Mouse (Mus musculus) midbrain, embryonic 14.5 days (tissue): ENCODE results near the gene Mogat1. TPM values are rescaled to one million over a fixed set of nuclear protein-coding genes. Genes with fewer than 3 reads are reported as not detected.
"Not testable (repeated sequence)": the region's sequence is repeated elsewhere in the genome, so short reads cannot be mapped to it uniquely, and the experiment has no call there.

Source experiments
- ATAC-seq: fragments of 200-750 bp; cut with Nextera tagmentation; 2 replicates; pipeline ENCODE4 v1.8.0; 2017; ENCODE audit warnings: moderate number of reproducible peaks, moderate library complexity; ENCODE audit not compliant: low FRiP score, low TSS enrichment
- DNase-seq: peaks from one replicate; pipeline ENCODE4 v3.0.0-alpha.2; 2015
- H3K27ac ChIP-seq: fragments of 300-500 bp; sonication (generic); replicated peaks from 2 replicates; pipeline ENCODE4 v1.5.1; 2014; ENCODE audit warnings: mild to moderate bottlenecking, low read depth, low read length, moderate library complexity
- H3K27me3 ChIP-seq: fragments of 300-500 bp; sonication (generic); 2 replicates; pipeline ENCODE4 v1.6.1; 2014; ENCODE audit warnings: low read length, control low read depth, mixed read lengths; ENCODE audit not compliant: control insufficient read depth, insufficient read depth
- H3K36me3 ChIP-seq: fragments of 300-500 bp; sonication (generic); 2 replicates; pipeline ENCODE4 v1.6.1; 2014; ENCODE audit warnings: low read length, control low read depth; ENCODE audit not compliant: control insufficient read depth, insufficient read depth
- H3K4me1 ChIP-seq: fragments of 300-500 bp; sonication (generic); 2 replicates; pipeline ENCODE4 v1.6.1; 2014; ENCODE audit warnings: mild to moderate bottlenecking, antibody characterized with exemption, low read length, control low read depth; ENCODE audit not compliant: control insufficient read depth, insufficient read depth
- H3K4me2 ChIP-seq: fragments of 300-500 bp; sonication (generic); 2 replicates; pipeline ENCODE4 v1.6.1; 2014; ENCODE audit warnings: mild to moderate bottlenecking, low read length, moderate library complexity
- H3K4me3 ChIP-seq: fragments of 300-500 bp; sonication (generic); replicated peaks from 2 replicates; pipeline ENCODE4 v1.5.1; 2014; ENCODE audit warnings: low read depth, low read length
- H3K9ac ChIP-seq: fragments of 300-500 bp; sonication (generic); replicated peaks from 2 replicates; pipeline ENCODE4 v1.6.1; 2014; ENCODE audit warnings: mild to moderate bottlenecking, low read length, moderate library complexity
- H3K9me3 ChIP-seq: fragments of 300-500 bp; sonication (generic); 2 replicates; pipeline ENCODE4 v1.6.1; 2016; ENCODE audit warnings: low read length, control low read depth, mixed read lengths; ENCODE audit not compliant: control insufficient read depth
- WGBS: fragments of 180-500 bp; shearing (Covaris S2); extraction: QIAGEN DNeasy Blood & Tissue Kit; methylation state at CpG from one replicate; pipeline ENCODE4 v1.1.7; 2014; 5-methylcytosine and 5-hydroxymethylcytosine counted together
- polyA plus RNA-seq: library from polyadenylated mRNA; unstranded; fragments of >200 nt; fragmentation: Nextera tagmentation; extraction: Ambion mirVana; gene quantifications from 2 replicates; pipeline ENCODE4 v1.2.1, GENCODE M21; 2014

The Mogat1 gene
- polyA plus RNA-seq, 1 experiment from 2014 or later: 0.72 TPM

DNA sequence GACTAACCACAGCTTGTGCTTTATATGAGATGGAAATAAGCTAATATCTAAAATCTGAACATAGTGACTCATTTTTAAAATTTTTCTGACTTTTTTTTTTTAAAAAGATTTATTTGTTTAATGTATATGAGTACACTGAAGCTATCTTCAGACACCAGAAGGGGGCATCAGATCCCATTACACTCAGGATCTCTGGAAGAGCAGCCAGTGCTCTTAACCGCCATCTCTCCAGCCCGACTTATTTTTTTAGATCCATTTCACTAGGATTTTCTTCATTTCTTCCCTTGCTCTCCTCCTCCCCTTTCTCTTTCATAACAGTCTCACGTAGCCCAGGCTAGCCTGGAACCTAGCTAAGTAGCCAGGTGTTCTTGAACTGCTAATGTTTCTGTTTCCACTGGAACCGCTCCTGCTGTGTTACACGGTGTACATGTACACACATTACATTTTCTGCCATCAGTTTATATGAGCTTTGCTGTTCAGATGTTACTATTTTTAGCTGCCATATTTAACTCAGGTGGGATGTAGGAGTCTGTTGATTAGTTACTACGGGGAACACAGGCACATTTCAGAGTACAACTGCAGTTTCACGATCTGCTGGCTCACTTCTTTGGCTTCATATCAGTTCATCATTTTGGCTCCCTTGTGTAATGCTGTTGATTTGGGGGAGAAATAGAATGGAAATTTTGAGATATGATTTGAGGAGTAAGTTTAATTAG is 19.9 kb downstream of the Mogat1 start:
- 86% methylated on average over 7 of the region's 7 CpGs for WGBS
- Histone ChIP-seq H3K36me3 (no peaks in the 10 kb centered on the region), H3K27ac (no peak overlapping the region), H3K4me3 (no peak overlapping the region), H3K27me3 (no peaks in the 10 kb centered on the region), H3K4me2 (no peak overlapping the region), H3K9me3 (no peaks in the 10 kb centered on the region), H3K9ac (no peak overlapping the region), H3K4me1 (no peaks in the 10 kb centered on the region)
- no peak for ATAC-seq
- DNase-seq: no peak

DNA sequence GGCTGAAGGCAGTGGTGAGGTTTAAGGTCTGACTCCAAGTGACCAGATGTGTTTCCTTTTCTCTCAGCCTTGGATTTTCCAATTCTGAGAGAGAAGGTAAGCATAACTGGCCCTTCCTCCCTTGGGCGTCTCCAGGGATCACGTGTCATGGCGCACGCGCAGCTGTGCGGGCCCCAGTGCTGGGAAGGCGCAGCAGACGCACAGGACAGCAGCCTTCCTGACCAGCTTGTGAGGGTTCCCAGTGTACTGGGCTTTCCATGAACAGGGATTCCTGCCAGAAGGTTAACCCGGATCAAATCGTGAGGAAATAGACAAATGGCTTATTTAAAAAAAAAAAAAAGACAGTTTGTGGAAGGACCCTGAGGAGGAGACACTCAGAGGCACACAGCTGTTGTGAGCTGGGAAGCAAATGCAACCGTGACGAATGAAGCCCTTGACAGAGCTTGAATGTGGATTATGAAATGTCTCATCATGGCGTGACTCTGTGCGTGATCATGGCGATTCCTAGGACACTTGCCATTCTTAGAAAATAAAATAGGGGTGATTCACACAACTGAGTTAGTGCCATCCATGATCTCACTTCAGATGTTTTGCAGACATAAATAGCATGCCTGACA is 21.5 kb downstream of the Mogat1 start:
- Histone ChIP-seq H3K27me3 (no peaks in the 10 kb centered on the region), H3K9ac (no peak overlapping the region), H3K4me1 (no peaks in the 10 kb centered on the region), H3K4me2 (no peak overlapping the region), H3K36me3 (no peaks in the 10 kb centered on the region), H3K9me3 (no peaks in the 10 kb centered on the region), H3K27ac (no peak overlapping the region), H3K4me3 (no peak overlapping the region)
- DNase-seq (no peak), ATAC-seq (no peak)
- 76% methylated on average over 15 of the region's 15 CpGs for WGBS

- Histone ChIP-seq H3K27ac (no peak overlapping the region), H3K4me2 (no peak overlapping the region), H3K4me3 (no peak overlapping the region), H3K27me3 (no peaks in the 10 kb centered on the region), H3K36me3 (no peaks in the 10 kb centered on the region), H3K4me1 (no peaks in the 10 kb centered on the region; the same call in 1 of the 2 replicates), H3K9me3 (no peaks in the 10 kb centered on the region), H3K9ac (no peak overlapping the region)
- 93% methylated on average over 9 of the region's 9 CpGs for WGBS
- ATAC-seq: no peak
- DNase-seq: no peak
These were observed 23.8 kb downstream of the Mogat1 start for GRCm38 (mm10) chr1:78534428-78535150.

DNA sequence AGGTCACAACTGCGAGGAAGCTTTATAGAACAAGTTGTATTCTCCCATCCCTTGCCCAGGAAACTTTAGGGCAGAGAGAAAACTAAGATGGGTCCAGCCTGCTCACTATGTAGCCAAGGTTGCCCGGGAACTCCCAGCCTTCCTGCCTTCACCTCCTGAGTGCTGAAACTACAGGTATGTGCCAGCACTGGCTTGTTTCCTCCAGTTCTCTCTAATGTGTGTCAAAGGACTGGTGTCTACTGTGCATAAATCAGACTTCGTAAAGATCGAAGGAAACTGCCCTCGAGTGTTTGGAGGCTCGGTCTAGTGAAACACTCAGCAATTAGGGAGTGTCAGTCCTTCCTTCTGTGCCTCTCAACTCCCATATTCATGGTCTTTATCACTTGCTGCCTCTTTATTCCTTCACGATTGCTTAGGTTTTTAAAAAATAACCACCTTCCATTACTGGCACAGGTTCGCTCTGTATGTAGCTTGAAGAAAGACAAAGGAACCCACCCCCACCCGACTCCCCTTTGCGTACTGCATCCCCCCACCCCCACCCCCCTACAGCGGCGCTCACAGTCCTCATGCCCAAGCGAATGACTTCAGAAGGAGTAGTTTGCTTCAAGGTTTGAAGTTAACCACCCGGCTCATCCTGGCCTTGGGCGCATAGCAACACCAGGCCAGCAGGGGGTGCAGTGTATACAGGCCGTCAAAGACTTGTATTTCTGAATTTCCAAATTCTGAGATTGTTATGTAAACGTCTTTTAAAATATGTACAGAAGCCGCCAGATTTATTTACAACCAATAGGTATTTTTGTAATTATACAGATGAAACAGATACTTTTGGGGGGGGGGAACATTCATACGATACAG is 25.7 kb downstream of the Mogat1 start:
- Histone ChIP-seq H3K4me1 (no peaks in the 10 kb centered on the region; the same call in 1 of the 2 replicates), H3K27ac (no peak overlapping the region), H3K9ac (no peak overlapping the region), H3K27me3 (no peaks in the 10 kb centered on the region), H3K4me3 (peak overlapping the region; percentile 27; the same call in 1 of the 2 replicates), H3K36me3 (no peaks in the 10 kb centered on the region), H3K4me2 (peak overlapping the region; percentile 59), H3K9me3 (no peaks in the 10 kb centered on the region)
- DNase-seq: peak; percentile 89
- 35% methylated on average over 19 of the region's 19 CpGs for WGBS
- ATAC-seq: peak; percentile 62; the same call in 1 of the 2 replicates

- ATAC-seq: peak; percentile 85
- Histone ChIP-seq H3K4me3 (peak overlapping the region; percentile 27), H3K27ac (peak overlapping the region; percentile 60), H3K9ac (peak overlapping the region; percentile 39; the same call in 1 of the 2 replicates), H3K36me3 (no peaks in the 10 kb centered on the region), H3K4me1 (no peaks in the 10 kb centered on the region; the same call in 1 of the 2 replicates), H3K27me3 (no peaks in the 10 kb centered on the region), H3K4me2 (peak overlapping the region; percentile 59), H3K9me3 (no peaks in the 10 kb centered on the region)
- 9% methylated on average over 16 of the region's 16 CpGs for WGBS
- DNase-seq: peak; percentile 77
These were observed 26.8 kb downstream of the Mogat1 start for GRCm38 (mm10) chr1:78537494-78538010.

DNA sequence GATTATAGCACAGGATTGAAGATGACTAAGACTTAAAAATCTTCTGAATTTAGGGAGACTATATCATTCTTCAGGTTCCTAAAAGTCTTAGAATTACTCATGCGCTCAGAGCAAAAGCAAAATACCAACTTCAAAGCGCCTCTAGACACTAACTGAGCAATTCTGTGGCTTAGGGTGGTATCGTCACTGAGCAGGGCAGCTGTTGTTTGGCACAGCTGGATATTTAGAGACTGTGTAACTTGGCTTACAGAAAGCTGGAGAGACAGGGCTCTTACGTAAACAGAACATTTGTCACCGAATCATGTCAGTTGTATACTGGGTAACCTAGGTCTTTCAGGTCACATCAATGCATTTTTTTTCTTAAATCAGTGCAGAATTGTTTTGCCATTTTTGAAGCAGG is 27.6 kb downstream of the Mogat1 start:
- Histone ChIP-seq H3K36me3 (no peaks in the 10 kb centered on the region), H3K27ac (no peak overlapping the region), H3K4me3 (no peak overlapping the region), H3K4me1 (no peaks in the 10 kb centered on the region; the same call in 1 of the 2 replicates), H3K9ac (no peak overlapping the region), H3K9me3 (no peaks in the 10 kb centered on the region), H3K27me3 (no peaks in the 10 kb centered on the region), H3K4me2 (peak overlapping the region; percentile 59)
- ATAC-seq (no peak), DNase-seq (peak; percentile 18)
- 51% methylated on average over 5 of the region's 5 CpGs for WGBS

DNA sequence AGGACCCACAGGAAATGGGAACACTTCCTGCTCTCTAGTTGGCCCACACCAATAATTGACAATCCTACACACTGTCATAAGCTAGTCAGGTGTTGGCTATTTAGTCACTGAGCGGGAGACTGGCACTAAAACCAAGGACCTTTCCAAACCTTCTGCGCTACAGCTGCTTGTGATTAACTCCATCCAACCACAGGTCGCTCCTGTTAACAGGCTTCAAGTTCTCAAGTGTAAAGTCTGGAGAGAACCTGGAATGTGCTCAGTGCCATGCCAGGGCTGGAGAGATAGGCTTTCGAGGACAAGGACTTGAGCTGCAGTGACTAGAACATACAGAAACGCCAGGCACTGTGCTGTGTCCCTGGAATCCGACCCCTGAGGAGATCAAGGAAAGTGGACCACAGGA is 28.4 kb downstream of the Mogat1 start:
- DNase-seq: no peak
- Histone ChIP-seq H3K27ac (no peak overlapping the region), H3K9me3 (no peaks in the 10 kb centered on the region), H3K4me3 (no peak overlapping the region), H3K36me3 (no peaks in the 10 kb centered on the region), H3K4me1 (no peaks in the 10 kb centered on the region; the same call in 1 of the 2 replicates), H3K27me3 (no peaks in the 10 kb centered on the region), H3K9ac (no peak overlapping the region), H3K4me2 (no peak overlapping the region)
- 72% methylated on average over 6 of the region's 6 CpGs for WGBS
- ATAC-seq: no peak

- H3K9ac ChIP-seq, H3K4me1 ChIP-seq, H3K36me3 ChIP-seq, H3K27ac ChIP-seq, DNase-seq, H3K27me3 ChIP-seq, H3K4me2 ChIP-seq, H3K9me3 ChIP-seq, ATAC-seq, H3K4me3 ChIP-seq: not testable (repeated sequence)
- 78% methylated on average over 1 of the region's 1 CpGs for WGBS
These were observed 32.8 kb downstream of the Mogat1 start for GRCm38 (mm10) chr1:78543631-78544030.
